Mouse (Mus musculus): Measurements from ENCODE around the gene Btg1. TPM values are rescaled to one million over a fixed set of nuclear protein-coding genes. Genes with fewer than 3 reads are reported as not detected.

The Btg1 gene
- polyA plus RNA-seq, 1 experiment from 2014 or later, result 34.6 TPM

DNA sequence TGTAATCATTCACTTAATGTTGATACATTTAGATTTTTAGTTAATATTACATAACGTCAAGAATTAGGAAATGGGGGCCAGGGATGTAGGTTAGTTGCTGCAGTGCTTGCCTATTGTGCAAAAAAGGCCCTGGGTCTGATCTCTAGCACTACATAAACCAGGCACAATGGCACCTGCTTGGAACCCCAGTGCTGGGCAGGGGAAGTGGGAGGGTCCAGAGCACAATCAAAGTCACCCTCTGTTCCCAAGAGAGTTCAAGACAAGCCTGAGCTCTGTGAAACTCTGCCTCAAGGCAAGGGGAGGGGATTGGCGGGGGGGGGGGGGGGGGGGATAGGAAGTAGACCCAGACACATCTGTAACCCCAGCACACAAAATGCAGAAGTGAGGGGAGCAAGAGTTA is 24.7 kb upstream of the Btg1 start:
- 88% methylated on average over 1 of the region's 2 CpGs for WGBS
- DNase-seq (ENCODE audit: low spot score), result no peak
- Histone ChIP-seq H3K9me3 (replicated peaks) (no peaks in the 10 kb centered on the region), H3K27ac (no peak overlapping the region), H3K4me1 (peaks cover 7% of the 10 kb centered on the region), H3K27me3 (ENCODE audit: low read depth, poor library complexity, severe bottlenecking) (no peaks in the 10 kb centered on the region), H3K36me3 (no peaks in the 10 kb centered on the region), H3K4me3 (no peak overlapping the region)

DNA sequence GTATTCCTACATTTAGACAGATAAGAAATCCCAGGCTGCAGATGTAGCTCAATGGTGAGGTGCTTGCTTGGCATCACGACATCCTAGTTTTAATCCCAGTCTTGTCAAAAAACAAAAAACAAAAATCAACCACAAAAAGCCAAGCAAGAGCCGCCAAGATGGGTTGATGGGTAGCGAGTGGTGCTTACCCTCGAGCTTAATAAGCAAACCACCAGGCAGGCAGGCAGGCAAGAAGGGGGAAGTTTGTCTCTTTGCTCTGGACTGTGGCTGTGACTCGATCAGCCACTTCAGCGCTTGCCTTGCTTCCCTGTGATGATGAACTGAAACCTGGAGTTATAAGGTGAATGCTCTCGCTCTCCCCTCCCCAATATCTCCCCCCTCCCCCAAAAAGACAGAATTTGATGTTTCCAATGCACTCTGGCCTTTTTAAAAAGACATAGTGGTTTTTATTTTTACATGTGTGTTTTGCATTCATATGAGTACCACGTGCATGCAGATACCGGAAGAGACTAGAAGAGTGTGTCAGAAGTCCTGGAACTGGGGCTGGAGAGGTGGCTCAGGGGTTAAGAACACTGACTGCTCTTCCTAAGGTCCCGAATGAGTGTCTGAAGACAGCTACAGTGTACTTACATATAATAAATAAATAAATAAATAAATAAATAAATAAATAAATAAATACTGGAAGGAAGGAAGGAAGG is 21.2 kb upstream of the Btg1 start:
- no peak for DNase-seq (ENCODE audit: low spot score)
- H3K27me3 ChIP-seq (ENCODE audit: low read depth, poor library complexity, severe bottlenecking), result no peaks in the 10 kb centered on the region
- H3K4me1 ChIP-seq, result peaks cover 2% of the 10 kb centered on the region; the same call in 1 of the 2 replicates
- H3K27ac ChIP-seq, result no peak overlapping the region
- no peaks in the 10 kb centered on the region for H3K36me3 ChIP-seq
- H3K9me3 ChIP-seq (replicated peaks), result no peaks in the 10 kb centered on the region
- no peak overlapping the region for H3K4me3 ChIP-seq
- 92% methylated on average over 10 of the region's 10 CpGs for WGBS

GRCm38 (mm10) chr10:96596411-96596810 is 20.4 kb upstream of the Btg1 start:
- Histone ChIP-seq H3K9me3 (replicated peaks) (no peaks in the 10 kb centered on the region), H3K4me3 (no peak overlapping the region), H3K4me1 (peaks cover 2% of the 10 kb centered on the region; the same call in 1 of the 2 replicates), H3K27ac (no peak overlapping the region), H3K36me3 (no peaks in the 10 kb centered on the region), H3K27me3 (ENCODE audit: low read depth, poor library complexity, severe bottlenecking) (no peaks in the 10 kb centered on the region)
- DNase-seq (ENCODE audit: low spot score), result no peak
- 89% methylated on average over 7 of the region's 7 CpGs for WGBS

GRCm38 (mm10) chr10:96599641-96600040 is 17.2 kb upstream of the Btg1 start:
- Histone ChIP-seq H3K9me3 (replicated peaks) (no peaks in the 10 kb centered on the region), H3K4me1 (no peaks in the 10 kb centered on the region), H3K4me3 (no peak overlapping the region), H3K36me3 (no peaks in the 10 kb centered on the region), H3K27ac (no peak overlapping the region), H3K27me3 (ENCODE audit: low read depth, poor library complexity, severe bottlenecking) (no peaks in the 10 kb centered on the region)
- WGBS, result 93% methylated on average over 5 of the region's 5 CpGs
- no peak for DNase-seq (ENCODE audit: low spot score)

- Histone ChIP-seq H3K36me3 (no peaks in the 10 kb centered on the region), H3K9me3 (replicated peaks) (no peaks in the 10 kb centered on the region), H3K27ac (no peak overlapping the region), H3K4me1 (no peaks in the 10 kb centered on the region), H3K4me3 (no peak overlapping the region), H3K27me3 (ENCODE audit: low read depth, poor library complexity, severe bottlenecking) (no peaks in the 10 kb centered on the region)
- no peak for DNase-seq (ENCODE audit: low spot score)
- 93% methylated on average over 4 of the region's 4 CpGs for WGBS
These were observed 15.1 kb upstream of the Btg1 start for GRCm38 (mm10) chr10:96601670-96602069.

DNA sequence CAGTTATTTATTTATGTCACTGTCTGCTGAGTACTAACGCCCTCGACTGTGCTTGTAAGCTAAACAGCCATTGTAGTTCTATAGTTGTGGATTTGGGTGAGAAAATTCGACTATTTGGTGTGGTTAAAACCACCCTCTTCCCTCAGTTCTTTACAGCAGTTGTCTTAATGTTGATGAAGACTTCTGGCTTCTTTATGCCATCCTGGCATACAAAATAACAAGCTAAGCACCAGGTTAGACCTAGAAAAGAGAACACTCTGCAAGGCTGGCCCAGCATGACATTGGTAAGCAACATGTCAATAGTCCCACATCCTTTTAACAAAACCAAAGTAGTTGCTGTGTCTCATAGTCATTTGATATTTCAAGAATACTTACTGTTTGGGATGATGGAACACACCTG is 14.5 kb upstream of the Btg1 start:
- WGBS, result 82% methylated on average over 3 of the region's 3 CpGs
- no peaks in the 10 kb centered on the region for H3K4me1 ChIP-seq
- no peaks in the 10 kb centered on the region for H3K36me3 ChIP-seq
- no peaks in the 10 kb centered on the region for H3K27me3 ChIP-seq (ENCODE audit: low read depth, poor library complexity, severe bottlenecking)
- H3K9me3 ChIP-seq (replicated peaks), result no peaks in the 10 kb centered on the region
- no peak for DNase-seq (ENCODE audit: low spot score)
- H3K27ac ChIP-seq, result no peak overlapping the region
- no peak overlapping the region for H3K4me3 ChIP-seq

- no peak overlapping the region for H3K27ac ChIP-seq
- H3K36me3 ChIP-seq, result no peaks in the 10 kb centered on the region
- H3K4me3 ChIP-seq, result no peak overlapping the region
- no peaks in the 10 kb centered on the region for H3K4me1 ChIP-seq
- no peak for DNase-seq (ENCODE audit: low spot score)
- H3K9me3 ChIP-seq (replicated peaks), result no peaks in the 10 kb centered on the region
- no peaks in the 10 kb centered on the region for H3K27me3 ChIP-seq (ENCODE audit: low read depth, poor library complexity, severe bottlenecking)
- WGBS, result 85% methylated on average over 1 of the region's 1 CpGs
These were observed 11.6 kb upstream of the Btg1 start for GRCm38 (mm10) chr10:96605168-96605567.

DNA sequence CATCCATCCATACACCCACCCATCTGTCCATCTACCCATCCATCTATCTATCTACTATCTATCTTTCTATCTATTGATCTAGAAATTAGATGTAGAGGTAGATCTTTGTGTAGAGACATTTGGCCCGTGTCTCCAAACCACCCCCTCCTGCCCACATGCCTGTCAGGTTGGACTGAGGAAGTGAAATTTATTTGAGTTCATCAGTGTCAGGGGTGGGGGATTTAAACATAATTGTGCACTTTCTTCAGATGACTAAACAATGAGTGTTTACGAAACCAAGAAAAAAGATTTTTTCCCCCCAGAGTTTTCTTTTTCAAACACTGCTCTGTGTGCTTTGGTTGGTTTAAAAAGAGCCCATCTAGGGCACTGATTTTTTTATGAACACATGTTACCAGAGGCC is 10.9 kb upstream of the Btg1 start:
- DNase-seq (ENCODE audit: low spot score), result no peak
- no peak overlapping the region for H3K4me3 ChIP-seq
- H3K4me1 ChIP-seq, result no peaks in the 10 kb centered on the region
- WGBS, result 90% methylated on average over 2 of the region's 2 CpGs
- no peaks in the 10 kb centered on the region for H3K27me3 ChIP-seq (ENCODE audit: low read depth, poor library complexity, severe bottlenecking)
- no peaks in the 10 kb centered on the region for H3K36me3 ChIP-seq
- no peaks in the 10 kb centered on the region for H3K9me3 ChIP-seq (replicated peaks)
- no peak overlapping the region for H3K27ac ChIP-seq

DNA sequence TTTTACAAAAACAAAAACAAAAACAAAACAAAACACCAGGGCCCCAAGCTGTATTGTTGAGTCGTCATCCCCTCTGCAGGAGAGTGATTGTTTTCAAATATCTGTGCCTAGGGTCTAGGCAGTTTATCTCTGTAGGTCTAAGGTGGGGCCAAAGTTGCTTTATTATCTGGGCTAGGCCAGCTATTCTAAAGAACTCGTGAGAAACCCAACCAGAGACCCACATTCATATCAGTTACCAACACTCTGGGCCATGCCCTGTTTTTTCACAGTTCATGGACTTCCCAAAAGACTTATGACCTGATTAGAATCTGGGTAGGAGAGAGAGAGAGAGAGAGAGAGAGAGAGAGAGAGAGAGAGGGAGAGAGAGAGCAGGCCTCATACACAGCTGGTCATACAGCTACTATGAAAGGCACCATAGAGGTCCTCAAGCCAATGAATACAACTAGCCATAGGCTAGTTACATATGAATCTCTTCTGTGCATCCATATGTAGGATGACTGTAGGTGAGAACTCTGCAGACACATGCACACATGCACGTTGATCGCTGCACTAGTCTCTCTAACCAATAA is 9.1 kb upstream of the Btg1 start:
- H3K4me3 ChIP-seq, result no peak overlapping the region
- H3K4me1 ChIP-seq, result no peaks in the 10 kb centered on the region
- H3K9me3 ChIP-seq (replicated peaks), result no peaks in the 10 kb centered on the region
- no peak overlapping the region for H3K27ac ChIP-seq
- H3K27me3 ChIP-seq (ENCODE audit: low read depth, poor library complexity, severe bottlenecking), result no peaks in the 10 kb centered on the region
- 94% methylated on average over 4 of the region's 4 CpGs for WGBS
- H3K36me3 ChIP-seq, result no peaks in the 10 kb centered on the region
- no peak for DNase-seq (ENCODE audit: low spot score)

GRCm38 (mm10) chr10:96609356-96610345 is 7.2 kb upstream of the Btg1 start:
- Histone ChIP-seq H3K36me3 (no peaks in the 10 kb centered on the region), H3K27me3 (ENCODE audit: low read depth, poor library complexity, severe bottlenecking) (no peaks in the 10 kb centered on the region), H3K4me3 (no peak overlapping the region), H3K9me3 (replicated peaks) (no peaks in the 10 kb centered on the region), H3K27ac (no peak overlapping the region), H3K4me1 (no peaks in the 10 kb centered on the region)
- WGBS, result 87% methylated on average over 8 of the region's 8 CpGs
- no peak for DNase-seq (ENCODE audit: low spot score)

DNA sequence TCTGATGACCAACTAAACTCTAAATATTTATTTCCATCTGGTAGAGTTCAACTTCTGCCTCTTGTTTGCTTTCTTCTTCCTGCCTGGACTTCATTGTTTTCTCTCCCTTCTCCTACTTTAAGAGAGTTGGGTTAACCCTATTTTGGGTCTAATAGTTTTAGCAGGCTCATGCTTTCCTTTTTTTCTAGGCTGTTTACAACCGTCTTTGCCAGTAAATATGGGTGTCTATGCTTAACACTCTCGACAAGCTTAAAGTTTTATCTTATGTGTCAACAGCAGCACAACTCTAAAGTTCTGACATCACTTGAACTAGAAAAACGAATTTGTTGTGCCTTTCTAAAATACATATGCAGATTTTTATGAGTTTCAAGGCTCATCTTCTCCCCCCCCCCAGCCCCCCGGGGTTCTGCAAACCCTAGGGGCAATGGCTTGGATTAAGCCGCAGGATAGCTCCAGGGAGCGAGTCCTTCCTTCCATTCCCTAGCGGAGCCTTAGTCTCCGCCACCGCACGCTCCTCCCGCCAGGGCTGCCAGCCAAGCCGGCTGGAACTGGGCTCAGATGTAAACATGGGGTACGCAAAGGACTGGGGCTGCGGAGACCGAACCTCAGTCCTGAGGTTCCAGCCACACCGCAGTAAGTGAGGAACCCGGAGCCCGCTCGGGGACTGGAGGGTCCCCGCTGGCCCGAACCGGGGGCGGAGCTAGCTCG is 651 bp upstream of the Btg1 start:
- no peaks in the 10 kb centered on the region for H3K9me3 ChIP-seq (replicated peaks)
- 2% methylated on average over 24 of the region's 24 CpGs for WGBS
- DNase-seq (ENCODE audit: low spot score), result no peak
- peaks cover 20% of the 10 kb centered on the region for H3K4me1 ChIP-seq
- H3K4me3 ChIP-seq, result peak overlapping the region; percentile 98
- H3K27me3 ChIP-seq (ENCODE audit: low read depth, poor library complexity, severe bottlenecking), result no peaks in the 10 kb centered on the region
- peak overlapping the region; percentile 98 for H3K27ac ChIP-seq
- peaks cover 16% of the 10 kb centered on the region for H3K36me3 ChIP-seq

DNA sequence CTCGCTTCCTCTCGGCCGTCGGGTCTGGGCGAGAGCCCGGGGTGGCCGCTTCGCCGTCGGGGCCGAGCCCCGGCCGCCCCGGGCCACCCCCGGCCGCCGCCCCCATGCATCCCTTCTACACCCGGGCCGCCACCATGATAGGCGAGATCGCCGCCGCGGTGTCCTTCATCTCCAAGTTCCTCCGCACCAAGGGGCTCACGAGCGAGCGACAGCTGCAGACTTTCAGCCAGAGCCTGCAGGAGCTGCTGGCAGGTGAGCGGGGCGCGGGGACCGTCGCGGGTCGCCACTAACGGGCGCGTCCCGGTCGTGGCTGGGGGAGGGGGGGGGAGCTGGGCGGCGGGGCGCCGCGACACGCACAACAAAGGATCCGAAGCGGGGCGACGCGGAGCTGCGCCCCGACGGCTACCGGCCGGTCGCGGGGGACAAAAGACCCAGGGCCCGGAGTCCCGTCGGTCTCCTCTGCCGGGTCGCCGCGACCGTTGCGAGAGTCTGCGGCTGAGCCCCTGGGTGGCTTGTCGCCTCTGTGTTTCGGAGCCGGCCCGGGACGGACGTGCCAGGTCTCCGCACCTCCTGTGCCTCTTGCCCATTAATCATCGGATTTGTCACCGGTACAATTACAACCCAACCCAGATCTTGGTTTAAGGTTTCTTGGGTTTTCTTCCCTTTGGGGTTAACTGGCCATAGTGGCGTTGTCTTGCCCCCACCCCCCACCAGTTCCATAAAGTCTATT is 580 bp downstream of the Btg1 start:
- H3K4me1 ChIP-seq, result peaks cover 27% of the 10 kb centered on the region
- under 1% methylated on average over 76 of the region's 78 CpGs for WGBS
- peak; percentile 72 for DNase-seq (ENCODE audit: low spot score)
- peak overlapping the region; percentile 98 for H3K4me3 ChIP-seq
- peaks cover 27% of the 10 kb centered on the region for H3K36me3 ChIP-seq
- H3K27ac ChIP-seq, result peak overlapping the region; percentile 98
- no peaks in the 10 kb centered on the region for H3K9me3 ChIP-seq (replicated peaks)
- no peaks in the 10 kb centered on the region for H3K27me3 ChIP-seq (ENCODE audit: low read depth, poor library complexity, severe bottlenecking)
